Mouse (Mus musculus) embryonic facial prominence, embryonic 10.5 days (tissue): Measurements from ENCODE around the gene Sbf2. TPM values are rescaled to one million over a fixed set of nuclear protein-coding genes. Genes with fewer than 3 reads are reported as not detected.
A peak's percentile ranks its signal among the peaks of the same experiment; 100 is the strongest.
"Not testable (repeated sequence)": the region's sequence is repeated elsewhere in the genome, so short reads cannot be mapped to it uniquely, and the experiment has no call there.

Experiments used
- DNase-seq: peaks from one replicate; pipeline ENCODE4 v3.0.0-alpha.2; 2017; ENCODE audit warnings: low spot score
- H3K27ac ChIP-seq: fragments of 300-500 bp; sonication (generic); replicated peaks from 2 replicates; pipeline ENCODE4 v1.5.1; 2016; ENCODE audit warnings: mild to moderate bottlenecking
- H3K27me3 ChIP-seq: fragments of 300-500 bp; sonication (generic); replicated peaks from 2 replicates; pipeline ENCODE4 v1.6.1; 2016; ENCODE audit warnings: low read depth, mild to moderate bottlenecking; ENCODE audit not compliant: poor library complexity, severe bottlenecking
- H3K36me3 ChIP-seq: fragments of 300-500 bp; sonication (generic); replicated peaks from 2 replicates; pipeline ENCODE4 v1.6.1; 2016; ENCODE audit warnings: mild to moderate bottlenecking, moderate library complexity
- H3K4me1 ChIP-seq: fragments of 300-500 bp; sonication (generic); 2 replicates; pipeline ENCODE4 v1.6.1; 2016
- H3K4me3 ChIP-seq: fragments of 300-500 bp; sonication (generic); 2 replicates; pipeline ENCODE4 v1.5.1; 2016; ENCODE audit warnings: mild to moderate bottlenecking, moderate library complexity
- H3K9me3 ChIP-seq: fragments of 300-500 bp; sonication (generic); 2 replicates; pipeline ENCODE4 v1.6.1; 2016; ENCODE audit warnings: mild to moderate bottlenecking
- WGBS: fragments of 180-500 bp; shearing (Covaris S2); methylation state at CpG from one replicate; pipeline ENCODE4 v1.1.7; 2016; 5-methylcytosine and 5-hydroxymethylcytosine counted together
- polyA plus RNA-seq: library from polyadenylated mRNA; unstranded; fragments of >200 nt; fragmentation: Nextera tagmentation; extraction: Ambion mirVana; gene quantifications from 2 replicates; pipeline ENCODE4 v1.2.1, GENCODE M21; 2016

Sbf2 gene
- polyA plus RNA-seq, 1 experiment from 2014 or later = 27.8 TPM

GRCm38 (mm10) chr7:110645859-110646258 is 31.1 kb upstream of the Sbf2 start:
- no peaks in the 10 kb centered on the region; the same call in 1 of the 2 replicates for H3K36me3 ChIP-seq
- no peaks in the 10 kb centered on the region for H3K27me3 ChIP-seq
- peaks cover 7% of the 10 kb centered on the region for H3K9me3 ChIP-seq
- no peak overlapping the region for H3K4me3 ChIP-seq
- H3K4me1 ChIP-seq = peaks cover 28% of the 10 kb centered on the region
- DNase-seq = no peak
- H3K27ac ChIP-seq = no peak overlapping the region
- WGBS = 83% methylated on average over 6 of the region's 6 CpGs

GRCm38 (mm10) chr7:110645311-110645710 is 30.6 kb upstream of the Sbf2 start:
- Histone ChIP-seq H3K4me1 (peaks cover 28% of the 10 kb centered on the region), H3K36me3 (no peaks in the 10 kb centered on the region; the same call in 1 of the 2 replicates), H3K4me3 (no peak overlapping the region), H3K9me3 (peaks cover 7% of the 10 kb centered on the region), H3K27ac (no peak overlapping the region), H3K27me3 (no peaks in the 10 kb centered on the region)
- 78% methylated on average over 5 of the region's 5 CpGs for WGBS
- peak; percentile 54 for DNase-seq

- H3K27ac ChIP-seq = not testable (repeated sequence)
Observed at GRCm38 (mm10) chr7:110639958-110640357, 25.2 kb upstream of the Sbf2 start.

GRCm38 (mm10) chr7:110639291-110639915 is 24.7 kb upstream of the Sbf2 start:
- no peak overlapping the region for H3K27ac ChIP-seq
- WGBS = 78% methylated on average over 11 of the region's 11 CpGs
- no peaks in the 10 kb centered on the region for H3K9me3 ChIP-seq
- H3K27me3 ChIP-seq = no peaks in the 10 kb centered on the region
- peaks cover 34% of the 10 kb centered on the region for H3K4me1 ChIP-seq
- no peak for DNase-seq
- no peaks in the 10 kb centered on the region for H3K36me3 ChIP-seq
- H3K4me3 ChIP-seq = no peak overlapping the region

More at GRCm38 (mm10) chr7:110639958-110640357, 25.2 kb upstream of the Sbf2 start:
- H3K4me1 ChIP-seq = peaks cover 34% of the 10 kb centered on the region
- not testable (repeated sequence) for H3K4me3 ChIP-seq, H3K27me3 ChIP-seq, DNase-seq, H3K9me3 ChIP-seq, H3K36me3 ChIP-seq
- 93% methylated on average over 3 of the region's 3 CpGs for WGBS

- H3K9me3 ChIP-seq = no peaks in the 10 kb centered on the region
- peak; percentile 30 for DNase-seq
- H3K27ac ChIP-seq = peak overlapping the region; percentile 31; the same call in 1 of the 2 replicates
- no peak overlapping the region for H3K4me3 ChIP-seq
- no peaks in the 10 kb centered on the region for H3K36me3 ChIP-seq
- H3K4me1 ChIP-seq = peaks cover 34% of the 10 kb centered on the region
- no peaks in the 10 kb centered on the region for H3K27me3 ChIP-seq
- 51% methylated on average over 17 of the region's 17 CpGs for WGBS
Observed at GRCm38 (mm10) chr7:110638305-110639110, 23.8 kb upstream of the Sbf2 start.

- Histone ChIP-seq H3K36me3 (no peaks in the 10 kb centered on the region), H3K4me3 (no peak overlapping the region), H3K4me1 (peaks cover 17% of the 10 kb centered on the region), H3K27me3 (peaks cover 13% of the 10 kb centered on the region), H3K27ac (no peak overlapping the region), H3K9me3 (no peaks in the 10 kb centered on the region)
- WGBS = 42% methylated on average over 1 of the region's 1 CpGs
- DNase-seq = no peak
Observed at GRCm38 (mm10) chr7:110636559-110636958, 21.8 kb upstream of the Sbf2 start.

GRCm38 (mm10) chr7:110635929-110636328 is 21.2 kb upstream of the Sbf2 start:
- no peaks in the 10 kb centered on the region for H3K9me3 ChIP-seq
- H3K4me1 ChIP-seq = peaks cover 14% of the 10 kb centered on the region
- DNase-seq = no peak
- WGBS = 74% methylated on average over 3 of the region's 3 CpGs
- H3K36me3 ChIP-seq = no peaks in the 10 kb centered on the region
- no peak overlapping the region for H3K27ac ChIP-seq
- H3K27me3 ChIP-seq = peaks cover 19% of the 10 kb centered on the region
- H3K4me3 ChIP-seq = no peak overlapping the region

GRCm38 (mm10) chr7:110631136-110631888 is 16.6 kb upstream of the Sbf2 start:
- WGBS = 73% methylated on average over 16 of the region's 16 CpGs
- peak overlapping the region; percentile 82; the same call in 1 of the 2 replicates for H3K27ac ChIP-seq
- H3K4me1 ChIP-seq = peaks cover 41% of the 10 kb centered on the region

GRCm38 (mm10) chr7:110629892-110630666 is 15.4 kb upstream of the Sbf2 start:
- WGBS = under 1% methylated on average over 36 of the region's 36 CpGs
- no peaks in the 10 kb centered on the region for H3K9me3 ChIP-seq
- peaks cover 76% of the 10 kb centered on the region for H3K27me3 ChIP-seq
- H3K4me1 ChIP-seq = peaks cover 50% of the 10 kb centered on the region
- H3K27ac ChIP-seq = peak overlapping the region; percentile 82
- peak overlapping the region; percentile 61 for H3K4me3 ChIP-seq
- H3K36me3 ChIP-seq = no peaks in the 10 kb centered on the region
- DNase-seq = peak; percentile 92

More at GRCm38 (mm10) chr7:110631136-110631888, 16.6 kb upstream of the Sbf2 start:
- peaks cover 63% of the 10 kb centered on the region for H3K27me3 ChIP-seq
- H3K9me3 ChIP-seq = no peaks in the 10 kb centered on the region
- no peak for DNase-seq
- H3K4me3 ChIP-seq = no peak overlapping the region
- H3K36me3 ChIP-seq = no peaks in the 10 kb centered on the region

- Histone ChIP-seq H3K4me3 (peak overlapping the region; percentile 59), H3K4me1 (peaks cover 50% of the 10 kb centered on the region), H3K9me3 (no peaks in the 10 kb centered on the region), H3K36me3 (no peaks in the 10 kb centered on the region), H3K27ac (peak overlapping the region; percentile 55), H3K27me3 (peaks cover 89% of the 10 kb centered on the region)
- DNase-seq = peak; percentile 69
- WGBS = 1% methylated on average over 33 of the region's 33 CpGs
Observed at GRCm38 (mm10) chr7:110628611-110629354, 14.1 kb upstream of the Sbf2 start.

GRCm38 (mm10) chr7:110628273-110628600 is 13.5 kb upstream of the Sbf2 start:
- no peaks in the 10 kb centered on the region for H3K36me3 ChIP-seq
- peaks cover 92% of the 10 kb centered on the region for H3K27me3 ChIP-seq
- H3K9me3 ChIP-seq = no peaks in the 10 kb centered on the region
- no peak for DNase-seq
- H3K27ac ChIP-seq = peak overlapping the region; percentile 55; the same call in 1 of the 2 replicates
- 1% methylated on average over 11 of the region's 11 CpGs for WGBS
- peak overlapping the region; percentile 59 for H3K4me3 ChIP-seq
- peaks cover 50% of the 10 kb centered on the region for H3K4me1 ChIP-seq
